Mouse (Mus musculus) megakaryocyte, embryonic 14.5 days (primary cell): Measurements from ENCODE around the gene Cd79b.

ENCODE experiments used
- FLI1 ChIP-seq: IDR thresholded peaks from 2 replicates; pipeline ENCODE4 v1.6.1; 2012; ENCODE audit warnings: low read length, inconsistent platforms, mixed read lengths
- GATA1 ChIP-seq: IDR thresholded peaks from 3 replicates; pipeline ENCODE4 v1.6.1; 2012; ENCODE audit warnings: mixed read lengths, low read length, inconsistent platforms, borderline replicate concordance

GRCm38 (mm10) chr11:106316416-106316815 lies 1.9 kb upstream of the Cd79b start:
- no peak for TF ChIP-seq GATA1
- TF ChIP-seq FLI1: no peak
